Mouse (Mus musculus): Measurements from ENCODE around the gene Arfgap3.

DNA sequence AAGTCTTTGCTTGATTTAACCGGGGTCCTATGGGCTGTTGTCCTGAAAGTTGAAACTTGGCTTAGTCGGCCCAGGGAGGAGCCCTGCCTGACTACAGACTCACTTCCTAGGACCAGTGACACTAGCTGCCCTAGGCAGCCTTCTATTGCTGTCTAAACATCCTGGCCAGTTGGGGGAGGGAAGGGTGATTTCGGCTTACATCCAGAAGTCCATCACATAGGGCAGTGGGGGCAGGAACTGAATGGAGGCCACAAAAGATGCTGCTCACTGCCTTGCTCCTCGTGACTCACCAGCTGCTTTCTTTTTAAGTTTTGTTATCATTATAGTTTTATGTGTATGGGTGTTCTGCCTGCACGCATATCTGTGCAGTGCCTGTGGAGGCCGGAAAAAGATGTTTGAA is 56.9 kb downstream of the Arfgap3 start:
- TF ChIP-seq CTCF (IDR thresholded peaks at IDR 0.05; ENCODE audit: extremely low read depth, insufficient read length, insufficient replicate concordance, low read depth, low read length) (no peak), POLR2A (IDR thresholded peaks at IDR 0.05; ENCODE audit: low read depth, low read length) (no peak)
